Mouse (Mus musculus) left cerebral cortex, postnatal 4 days (tissue): Measurements from ENCODE around the gene Thpo. TPM values are rescaled to one million over a fixed set of nuclear protein-coding genes. Genes with fewer than 3 reads are reported as not detected.

ENCODE experiments used
- DNase-seq: peaks from one replicate; pipeline ENCODE4 v3.0.0-alpha.2; 2022
- intact Hi-C: fragments of 180-260 bp; cut with DNase I; formaldehyde crosslinking; loops from one replicate; pipeline ENCODE4 v1.15.1; 2025
- total RNA-seq, 2 experiments: library from RNA; stranded (reverse); gene quantifications; 2 replicates each; pipeline ENCODE4 v1.2.3; 2021

Thpo gene
- total RNA-seq, 2 experiments from 2014 or later: 1.2 to 2.3 TPM

- intact Hi-C loops: no loop called here
- no peak for DNase-seq
Observed at GRCm38 (mm10) chr16:20676702-20677101, 57.6 kb downstream of the Thpo start.

- intact Hi-C loops: no loop called here
- no peak for DNase-seq
Observed at GRCm38 (mm10) chr16:20675213-20675612, 59.1 kb downstream of the Thpo start.

Other genes with a start within 250 kb of the Thpo start
- 10 to 100 TPM; 66.8 to 67.8 TPM for gene Eif2b5, start 235.7 kb downstream of the Thpo start, total RNA-seq
- gene Dvl3, start 217.5 kb downstream of the Thpo start, total RNA-seq: 100 to 1,000 TPM; 103 to 108 TPM
- 100 to 1,000 TPM; 865 to 870 TPM for gene Ap2m1, start 199.0 kb downstream of the Thpo start, total RNA-seq
- 10 to 100 TPM; 74.7 to 94.0 TPM for gene Abcf3, start 185.9 kb downstream of the Thpo start, total RNA-seq
- gene Vwa5b2, start 145.0 kb downstream of the Thpo start, total RNA-seq: 10 to 100 TPM; 47.6 to 59.3 TPM
- gene Eef1akmt4, start 122.9 kb downstream of the Thpo start, total RNA-seq: 1 to 10 TPM; 3.4 to 3.9 TPM
- not detected for gene Gm49333, start 122.9 kb downstream of the Thpo start, total RNA-seq
- gene Alg3, start 122.8 kb downstream of the Thpo start, total RNA-seq: 10 to 100 TPM; 10.9 to 13.9 TPM
- 100 to 1,000 TPM; 197 to 204 TPM for gene Camk2n2, start 113.2 kb downstream of the Thpo start, total RNA-seq
- 10 to 100 TPM; 28.6 to 33.0 TPM for gene Ece2, start 104.7 kb downstream of the Thpo start, total RNA-seq
- 100 to 1,000 TPM; 262 to 273 TPM for gene Psmd2, start 82.9 kb downstream of the Thpo start, total RNA-seq
- 100 to 1,000 TPM; 362 to 378 TPM for gene Eif4g1, start 66.2 kb downstream of the Thpo start, total RNA-seq
- 100 to 1,000 TPM; 101 to 115 TPM for gene Fam131a, start 41.3 kb downstream of the Thpo start, total RNA-seq
- gene Polr2h, start 16.8 kb downstream of the Thpo start, total RNA-seq: 10 to 100 TPM; 30.5 to 32.0 TPM
- gene Clcn2, start 16.8 kb downstream of the Thpo start, total RNA-seq: 10 to 100 TPM; 38.8 to 40.3 TPM
- gene Chrd, start 1.4 kb downstream of the Thpo start, total RNA-seq: 10 to 100 TPM; 15.4 to 18.6 TPM